Mouse (Mus musculus) MEL (cell line): ENCODE data around the gene Gsg1l. TPM values are rescaled to one million over a fixed set of nuclear protein-coding genes. Genes with fewer than 3 reads are reported as not detected.

Source experiments
- DNase-seq: peaks from one replicate; pipeline ENCODE4 v3.0.0; 2011; ENCODE audit warnings: low read depth, low spot score
- H3K27ac ChIP-seq: 2 replicates; pipeline ENCODE4 v1.5.1; 2012; ENCODE audit warnings: low read depth, mild to moderate bottlenecking, control low read depth, low read length, moderate library complexity; ENCODE audit not compliant: control insufficient read depth
- H3K27me3 ChIP-seq, 2 experiments: fragments of 150-350 bp in 1 of 2; sonication (generic) in 1 of 2; 2 replicates each; pipeline ENCODE4 v1.6.1; 2012; ENCODE audit warnings: low read length in 2 of 2, mild to moderate bottlenecking in 2 of 2, improper control_type of control experiment in 1 of 2, moderate library complexity in 1 of 2; ENCODE audit not compliant: insufficient read depth in 2 of 2, control insufficient read depth in 1 of 2
- H3K36me3 ChIP-seq, 2 experiments: 2 replicates each; pipeline ENCODE4 v1.6.1; 2012 to 2014; ENCODE audit warnings: low read length in 2 of 2, improper control_type of control experiment in 1 of 2, inconsistent platforms in 1 of 2, mild to moderate bottlenecking in 1 of 2; ENCODE audit not compliant: insufficient read depth in 2 of 2, control insufficient read depth in 1 of 2
- H3K4me1 ChIP-seq, 2 experiments: fragments of 150-350 bp in 1 of 2; sonication (generic) in 1 of 2; 2 replicates each; pipeline ENCODE4 v1.6.1; 2012; ENCODE audit warnings: low read length in 2 of 2, improper control_type of control experiment in 1 of 2, mild to moderate bottlenecking in 1 of 2; ENCODE audit not compliant: insufficient read depth in 2 of 2, control insufficient read depth in 1 of 2
- H3K4me3 ChIP-seq, 2 experiments: fragments of 150-350 bp in 1 of 2; sonication (generic) in 1 of 2; 2 replicates each; pipeline ENCODE4 v1.5.1; 2012; ENCODE audit warnings: low read depth in 2 of 2, low read length in 2 of 2, mild to moderate bottlenecking in 2 of 2, moderate library complexity in 2 of 2, control low read depth in 1 of 2, improper control_type of control experiment in 1 of 2; ENCODE audit not compliant: control insufficient read depth in 1 of 2, insufficient read depth in 1 of 2
- H3K79me2 ChIP-seq: 2 replicates; pipeline ENCODE4 v1.6.1; 2012; ENCODE audit warnings: mild to moderate bottlenecking, low read length, moderate library complexity; ENCODE audit not compliant: control insufficient read depth, poor library complexity, insufficient read depth
- H3K9ac ChIP-seq: 2 replicates; pipeline ENCODE4 v1.6.1; 2012; ENCODE audit warnings: low read depth, mild to moderate bottlenecking, control low read depth, low read length, moderate library complexity; ENCODE audit not compliant: control insufficient read depth, poor library complexity, severe bottlenecking
- H3K9me3 ChIP-seq: fragments of 150-350 bp; sonication (generic); replicated peaks from 2 replicates; pipeline ENCODE4 v1.6.1; 2012; ENCODE audit warnings: mild to moderate bottlenecking, low read length, improper control_type of control experiment, moderate library complexity; ENCODE audit not compliant: insufficient read depth
- CHD2 ChIP-seq: IDR thresholded peaks from 2 replicates; pipeline ENCODE4 v1.6.1; 2011; ENCODE audit warnings: low read length, improper control_type of control experiment
- CTCF ChIP-seq, 3 experiments: IDR thresholded peaks in 2 of 3; conservative IDR thresholded peaks in 1 of 3; 2 replicates each; pipeline ENCODE4 v1.5.1; 2011 to 2012; ENCODE audit warnings: low read length in 3 of 3, low read depth in 2 of 3, mild to moderate bottlenecking in 2 of 3, improper control_type of control experiment in 1 of 3, inconsistent platforms in 1 of 3, mixed read lengths in 1 of 3, moderate library complexity in 1 of 3; ENCODE audit not compliant: control insufficient read depth in 1 of 3, insufficient read depth in 1 of 3, poor library complexity in 1 of 3, severe bottlenecking in 1 of 3
- E2F4 ChIP-seq: IDR thresholded peaks from 2 replicates; pipeline ENCODE4 v1.6.1; 2011; ENCODE audit warnings: low read depth, low read length, improper control_type of control experiment, borderline replicate concordance
- HCFC1 ChIP-seq: IDR thresholded peaks from 2 replicates; pipeline ENCODE4 v1.6.1; 2012; ENCODE audit warnings: low read depth, mild to moderate bottlenecking, inconsistent platforms, low read length, improper control_type of control experiment, moderate library complexity
- KAT2A ChIP-seq: conservative IDR thresholded peaks from 2 replicates; pipeline ENCODE4 v1.6.1; 2012; ENCODE audit warnings: low read depth, low read length, improper control_type of control experiment, inconsistent platforms
- MAFK ChIP-seq: IDR thresholded peaks from 2 replicates; pipeline ENCODE4 v1.6.1; 2011; ENCODE audit warnings: low read depth, mild to moderate bottlenecking, low read length, improper control_type of control experiment, borderline replicate concordance
- MAX ChIP-seq: IDR thresholded peaks from 2 replicates; pipeline ENCODE4 v1.6.1; 2011; ENCODE audit warnings: low read length, improper control_type of control experiment
- MAZ ChIP-seq: IDR thresholded peaks from 2 replicates; pipeline ENCODE4 v1.6.1; 2012; ENCODE audit warnings: low read depth, mild to moderate bottlenecking, inconsistent platforms, low read length, improper control_type of control experiment
- MYC ChIP-seq: IDR thresholded peaks from 2 replicates; pipeline ENCODE4 v1.6.1; 2011; ENCODE audit warnings: low read depth, mild to moderate bottlenecking, low read length, improper control_type of control experiment, moderate library complexity
- NELFE ChIP-seq: IDR thresholded peaks from 2 replicates; pipeline ENCODE4 v1.6.1; 2011; ENCODE audit warnings: low read depth, low read length, improper control_type of control experiment
- NRF1 ChIP-seq: IDR thresholded peaks from 2 replicates; pipeline ENCODE4 v1.6.1; 2014; ENCODE audit warnings: low read depth, mild to moderate bottlenecking, inconsistent platforms, low read length, improper control_type of control experiment, moderate library complexity; ENCODE audit not compliant: poor library complexity, insufficient read depth, severe bottlenecking
- POLR2A ChIP-seq, 2 experiments: IDR thresholded peaks; 2 replicates each; pipeline ENCODE4 v1.6.1; 2011 to 2012; ENCODE audit warnings: low read length in 2 of 2, mild to moderate bottlenecking in 2 of 2, control low read depth in 1 of 2, improper control_type of control experiment in 1 of 2, low read depth in 1 of 2, moderate library complexity in 1 of 2; ENCODE audit not compliant: control insufficient read depth in 1 of 2, insufficient read depth in 1 of 2, poor library complexity in 1 of 2
- POLR2AphosphoS2 ChIP-seq: IDR thresholded peaks from 2 replicates; pipeline ENCODE4 v1.6.1; 2011; ENCODE audit warnings: low read length, improper control_type of control experiment
- POLR2AphosphoS5 ChIP-seq: IDR thresholded peaks from 2 replicates; pipeline ENCODE4 v1.6.1; 2012; ENCODE audit warnings: low read depth, borderline replicate concordance, mild to moderate bottlenecking, inconsistent platforms, low read length, moderate library complexity, mixed read lengths
- RAD21 ChIP-seq: IDR thresholded peaks from 2 replicates; pipeline ENCODE4 v1.6.1; 2011; ENCODE audit warnings: mild to moderate bottlenecking, low read depth, low read length, improper control_type of control experiment
- RCOR1 ChIP-seq: IDR thresholded peaks from 2 replicates; pipeline ENCODE4 v1.6.1; 2012; ENCODE audit warnings: low read depth, mild to moderate bottlenecking, inconsistent platforms, low read length, improper control_type of control experiment
- SIN3A ChIP-seq: IDR thresholded peaks from 2 replicates; pipeline ENCODE4 v1.6.1; 2012; ENCODE audit warnings: low read length, improper control_type of control experiment, inconsistent platforms
- SMC3 ChIP-seq: IDR thresholded peaks from 2 replicates; pipeline ENCODE4 v1.6.1; 2011; ENCODE audit warnings: low read depth, low read length, improper control_type of control experiment
- TAL1 ChIP-seq: IDR thresholded peaks from 2 replicates; pipeline ENCODE4 v1.6.1; 2012; ENCODE audit warnings: mild to moderate bottlenecking, inconsistent platforms, low read length, moderate library complexity, mixed read lengths
- TBP ChIP-seq: IDR thresholded peaks from 2 replicates; pipeline ENCODE4 v1.8.0; 2011; ENCODE audit warnings: low read depth, low read length, improper control_type of control experiment
- UBTF ChIP-seq: IDR thresholded peaks from 2 replicates; pipeline ENCODE4 v1.6.1; 2012; ENCODE audit warnings: low read depth, mild to moderate bottlenecking, inconsistent platforms, low read length, improper control_type of control experiment, moderate library complexity, borderline replicate concordance; ENCODE audit not compliant: insufficient read depth
- USF1 ChIP-seq: IDR thresholded peaks from 2 replicates; pipeline ENCODE4 v1.6.1; 2014; ENCODE audit warnings: low read depth, mild to moderate bottlenecking, inconsistent platforms, low read length, improper control_type of control experiment, moderate library complexity
- USF2 ChIP-seq, 2 experiments: IDR thresholded peaks; 2 replicates each; pipeline ENCODE4 v1.6.1; 2011 to 2012; ENCODE audit warnings: improper control_type of control experiment in 2 of 2, low read length in 2 of 2, borderline replicate concordance in 1 of 2, inconsistent platforms in 1 of 2, low read depth in 1 of 2, mild to moderate bottlenecking in 1 of 2; ENCODE audit not compliant: insufficient read depth in 1 of 2
- ZC3H11A ChIP-seq: IDR thresholded peaks from 2 replicates; pipeline ENCODE4 v1.6.1; 2012; ENCODE audit warnings: low read depth, mild to moderate bottlenecking, inconsistent platforms, low read length, improper control_type of control experiment
- ZKSCAN1 ChIP-seq: IDR thresholded peaks from 2 replicates; pipeline ENCODE4 v1.6.1; 2012; ENCODE audit warnings: low read depth, mild to moderate bottlenecking, inconsistent platforms, low read length, improper control_type of control experiment, moderate library complexity
- ZNF384 ChIP-seq: IDR thresholded peaks from 2 replicates; pipeline ENCODE4 v1.6.1; 2012; ENCODE audit warnings: low read depth, mild to moderate bottlenecking, inconsistent platforms, low read length, improper control_type of control experiment
- polyA plus RNA-seq, 2 experiments: library from polyadenylated mRNA; stranded (reverse) in 1 of 2; unstranded in 1 of 2; fragments of >175 nt in 1 of 2; fragments of >200 nt in 1 of 2; gene quantifications; 2 replicates each; pipeline versions ENCODE4 v1.2.1 to v1.2.4; 2012; ENCODE audit warnings: low replicate concordance in 2 of 2, low read depth in 1 of 2; ENCODE audit not compliant: insufficient read length in 2 of 2, insufficient read depth in 1 of 2, missing spikeins in 1 of 2
- total RNA-seq: library from RNA; depleted of rRNA; stranded (reverse); fragments of 300-350 nt; gene quantifications from 2 replicates; pipeline ENCODE4 v1.2.3, GENCODE M21; 2012

The Gsg1l gene
- total and polyA plus RNA-seq, 3 experiments, result not detected

DNA sequence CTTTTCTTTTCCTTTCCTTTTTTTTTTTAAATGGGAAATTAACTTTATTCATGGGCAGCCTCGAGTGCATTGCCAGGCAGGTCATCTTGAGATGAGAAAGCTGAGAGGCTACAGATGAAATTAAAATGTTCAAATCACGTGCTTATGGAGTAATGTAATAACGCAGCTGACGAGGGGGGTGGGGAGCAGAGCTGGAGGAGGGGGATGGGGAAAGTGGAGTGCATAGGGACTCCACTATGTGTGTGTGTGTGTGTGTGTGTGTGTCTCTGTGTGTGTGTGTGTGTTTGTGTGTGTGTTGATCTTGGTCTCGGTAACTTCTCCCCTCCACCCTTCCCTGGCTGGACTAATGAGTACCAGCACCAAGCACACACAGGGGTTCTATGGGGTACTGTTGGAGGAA lies 150.6 kb downstream of the Gsg1l start:
- no peaks in the 10 kb centered on the region for H3K27me3 ChIP-seq
- DNase-seq, result no peak
- no peak for TF ChIP-seq MYC
- no peak for TF ChIP-seq NELFE
- no peak for TF ChIP-seq ZC3H11A
- no peak for TF ChIP-seq USF2 (IDR thresholded peaks at IDR 0.05; ENCODE audit: borderline replicate concordance in 1 of 2, insufficient read depth in 1 of 2, low read depth in 1 of 2, low read length in 2 of 2)
- TF ChIP-seq, all 39 proteins: peak for 0

DNA sequence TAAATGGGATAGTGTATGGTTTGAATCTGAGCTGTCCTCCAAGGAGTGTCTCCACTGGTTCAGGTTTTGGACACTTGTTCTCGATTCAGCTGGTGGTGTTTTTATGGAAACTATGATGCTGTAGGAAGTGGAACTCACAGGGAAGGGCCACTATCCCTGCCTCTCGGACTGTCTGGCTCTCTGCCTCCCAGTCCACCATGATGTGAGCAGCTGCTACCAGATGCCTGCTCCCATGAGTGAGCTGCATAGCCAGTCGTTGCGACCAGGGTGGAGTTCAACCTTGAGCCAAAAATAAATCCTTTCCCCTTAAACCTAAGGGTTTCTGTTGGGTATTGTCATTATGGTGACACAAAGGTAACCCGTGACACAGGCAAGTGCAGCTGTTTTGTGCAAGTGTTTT lies 158.2 kb downstream of the Gsg1l start:
- Histone ChIP-seq H3K27me3 (peaks cover 0 to 2% of the 10 kb centered on the region in 2 experiments; a peak in 2 of 4 replicates), H3K79me2 (no peaks in the 10 kb centered on the region)

More for the DNA sequence above, 150.6 kb downstream of the Gsg1l start:
- Histone ChIP-seq H3K79me2 (no peaks in the 10 kb centered on the region), H3K27ac (no peak overlapping the region), H3K9me3 (no peaks in the 10 kb centered on the region), H3K9ac (no peak overlapping the region), H3K4me3 (no peak overlapping the region), H3K4me1 (no peaks in the 10 kb centered on the region), H3K36me3 (no peaks in the 10 kb centered on the region)

DNA sequence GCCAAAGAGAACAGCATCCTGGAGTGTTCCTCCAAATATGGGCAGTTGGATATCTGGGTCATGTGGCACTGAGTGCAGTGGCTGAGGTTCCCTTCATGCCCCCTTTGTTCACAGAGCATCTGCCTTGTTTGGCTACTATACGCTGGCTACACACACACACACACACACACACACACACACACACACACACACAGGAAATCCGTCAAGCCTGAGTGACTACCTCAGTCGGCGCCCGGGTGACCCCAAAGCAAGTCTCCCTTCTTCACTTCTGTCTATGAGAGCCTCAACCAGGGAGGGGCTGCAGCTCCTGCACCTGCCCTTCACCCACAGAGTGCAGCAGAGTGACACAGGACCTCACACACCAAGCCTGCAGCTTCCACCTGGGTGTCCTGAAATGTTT lies 161.4 kb downstream of the Gsg1l start:
- Histone ChIP-seq H3K9me3 (no peaks in the 10 kb centered on the region), H3K9ac (no peak overlapping the region), H3K4me3 (no peak overlapping the region), H3K36me3 (no peaks in the 10 kb centered on the region), H3K27me3 (peaks cover 0 to 5% of the 10 kb centered on the region in 2 experiments; a peak in 2 of 4 replicates), H3K79me2 (no peaks in the 10 kb centered on the region), H3K27ac (no peak overlapping the region), H3K4me1 (no peaks in the 10 kb centered on the region)
- DNase-seq, result no peak
- TF ChIP-seq POLR2AphosphoS5 (no peak), MYC (no peak), ZKSCAN1 (no peak), MAZ (no peak), SMC3 (no peak), MAX (no peak), ZNF384 (no peak), TAL1 (no peak), NRF1 (no peak), CHD2 (no peak), USF1 (no peak)

More for the DNA sequence above, 158.2 kb downstream of the Gsg1l start:
- Histone ChIP-seq H3K4me3 (no peak overlapping the region), H3K36me3 (no peaks in the 10 kb centered on the region), H3K9ac (no peak overlapping the region), H3K27ac (no peak overlapping the region), H3K4me1 (no peaks in the 10 kb centered on the region), H3K9me3 (no peaks in the 10 kb centered on the region)
- DNase-seq, result no peak
- TF ChIP-seq KAT2A (no peak), RCOR1 (no peak), TBP (no peak), NRF1 (no peak), MAFK (no peak), RAD21 (no peak), ZNF384 (no peak), NELFE (no peak), TAL1 (no peak), ZKSCAN1 (no peak), USF1 (no peak), SIN3A (no peak), E2F4 (no peak), POLR2A (IDR thresholded peaks at IDR 0.05; ENCODE audit: control insufficient read depth in 1 of 2, insufficient read depth in 1 of 2, low read depth in 1 of 2, low read length in 2 of 2, poor library complexity in 1 of 2) (no peak), POLR2AphosphoS2 (no peak), CTCF (IDR thresholded peaks at IDR 0.05 in 2 of 3, conservative IDR thresholded peaks at IDR 0.05 in 1 of 3; ENCODE audit: control insufficient read depth in 1 of 3, insufficient read depth in 1 of 3, low read depth in 2 of 3, low read length in 3 of 3, poor library complexity in 1 of 3, severe bottlenecking in 1 of 3) (no peak), HCFC1 (no peak), UBTF (no peak), SMC3 (no peak)
